Mouse (Mus musculus): ENCODE data around the gene Gm28845. TPM values are rescaled to one million over a fixed set of nuclear protein-coding genes. Genes with fewer than 3 reads are reported as not detected.

Gm28845 gene
- total and polyA plus RNA-seq, 3 experiments: not detected

DNA sequence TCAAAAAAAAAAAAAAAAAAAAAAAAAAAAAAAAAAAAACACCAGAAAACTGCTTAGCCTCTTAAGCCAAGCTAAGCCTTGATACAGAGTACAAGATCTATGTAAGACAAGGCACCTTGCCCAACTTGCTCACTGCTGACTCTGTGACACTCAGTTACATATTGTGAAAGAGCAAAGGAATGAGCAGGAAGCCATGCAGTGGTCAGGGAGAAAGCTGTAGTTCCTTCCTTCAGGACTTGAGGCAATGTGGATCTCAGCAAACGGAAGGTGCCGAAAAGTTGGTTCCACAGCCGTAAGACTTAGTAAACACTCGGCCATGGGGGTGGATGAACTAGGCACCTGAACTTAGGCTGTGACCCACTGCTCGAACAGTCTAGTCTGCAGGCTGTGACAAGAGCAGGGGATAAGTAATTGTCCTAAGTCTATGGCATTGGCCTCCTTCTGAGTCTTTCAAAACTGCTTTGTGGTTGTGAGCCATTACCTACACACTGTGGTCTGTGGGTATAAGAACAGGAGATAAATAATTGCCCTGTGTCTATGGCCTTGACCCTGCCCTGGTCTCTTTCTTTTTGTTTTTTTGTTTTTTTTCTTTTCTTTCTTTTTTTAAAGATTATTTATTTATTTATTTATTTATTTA is 5.7 kb downstream of the Gm28845 start:
- H3K79me2 ChIP-seq (ENCODE audit: control insufficient read depth, insufficient read depth, low read length, poor library complexity): no peaks in the 10 kb centered on the region
- TF ChIP-seq TBP (IDR thresholded peaks at IDR 0.05; ENCODE audit: low read depth, low read length): no peak
- no peak for TF ChIP-seq ZMIZ1 (IDR thresholded peaks at IDR 0.05; ENCODE audit: low read depth, low read length)
- no peak for TF ChIP-seq MAFK (IDR thresholded peaks at IDR 0.05; ENCODE audit: borderline replicate concordance, low read depth, low read length)
- peaks cover 0 to 5% of the 10 kb centered on the region in 2 experiments; a peak in 2 of 4 replicates for H3K4me1 ChIP-seq (ENCODE audit: control insufficient read depth in 1 of 2, insufficient read depth in 2 of 2, low read length in 2 of 2)
- peaks cover 0 to 4% of the 10 kb centered on the region in 2 experiments; a peak in 2 of 4 replicates for H3K36me3 ChIP-seq (ENCODE audit: control insufficient read depth in 1 of 2, insufficient read depth in 2 of 2, low read length in 2 of 2)
- DNase-seq (ENCODE audit: low read depth, low spot score): no peak
- no peak overlapping the region for H3K27ac ChIP-seq (ENCODE audit: control insufficient read depth, low read depth, low read length)
- no peak overlapping the region for H3K4me3 ChIP-seq (ENCODE audit: control insufficient read depth in 1 of 2, insufficient read depth in 1 of 2, low read depth in 2 of 2, low read length in 2 of 2)
- no peak overlapping the region for H3K9ac ChIP-seq (ENCODE audit: control insufficient read depth, low read depth, low read length, poor library complexity, severe bottlenecking)
- H3K9me3 ChIP-seq (replicated peaks; ENCODE audit: insufficient read depth, low read length): no peaks in the 10 kb centered on the region
- no peaks in the 10 kb centered on the region for H3K27me3 ChIP-seq (ENCODE audit: control insufficient read depth in 1 of 2, insufficient read depth in 2 of 2, low read length in 2 of 2)

DNA sequence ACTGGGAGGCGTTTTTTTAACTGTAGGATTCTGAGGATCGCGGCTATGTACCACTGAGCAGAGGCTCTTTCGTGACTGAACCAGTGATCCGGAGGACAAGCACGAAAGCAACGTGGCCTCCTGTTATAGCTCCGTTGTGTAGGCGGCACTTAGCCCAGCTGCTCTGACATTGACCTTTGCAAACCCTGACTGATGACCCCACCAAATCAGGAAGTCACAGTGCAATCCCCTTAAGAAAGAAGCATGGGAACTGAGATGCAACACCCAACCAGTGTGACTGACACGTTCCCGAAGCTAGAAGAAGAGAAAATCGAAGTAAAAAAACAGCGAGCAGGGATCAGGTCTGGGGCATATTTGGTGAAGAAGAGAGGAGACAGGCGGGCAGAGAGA is 6.6 kb downstream of the Gm28845 start:
- Histone ChIP-seq H3K27ac (ENCODE audit: control insufficient read depth, low read depth, low read length) (no peak overlapping the region), H3K9ac (ENCODE audit: control insufficient read depth, low read depth, low read length, poor library complexity, severe bottlenecking) (no peak overlapping the region), H3K79me2 (ENCODE audit: control insufficient read depth, insufficient read depth, low read length, poor library complexity) (no peaks in the 10 kb centered on the region), H3K36me3 (ENCODE audit: control insufficient read depth in 1 of 2, insufficient read depth in 2 of 2, low read length in 2 of 2) (peaks cover 0 to 4% of the 10 kb centered on the region in 2 experiments; a peak in 2 of 4 replicates), H3K9me3 (replicated peaks; ENCODE audit: insufficient read depth, low read length) (no peaks in the 10 kb centered on the region), H3K4me3 (ENCODE audit: control insufficient read depth in 1 of 2, insufficient read depth in 1 of 2, low read depth in 2 of 2, low read length in 2 of 2) (no peak overlapping the region), H3K4me1 (ENCODE audit: control insufficient read depth in 1 of 2, insufficient read depth in 2 of 2, low read length in 2 of 2) (peaks cover 0 to 5% of the 10 kb centered on the region in 2 experiments; a peak in 2 of 4 replicates), H3K27me3 (ENCODE audit: control insufficient read depth in 1 of 2, insufficient read depth in 2 of 2, low read length in 2 of 2) (no peaks in the 10 kb centered on the region; a peak in 1 of 4 replicates)
- no peak for DNase-seq (ENCODE audit: low read depth, low spot score)
- TF ChIP-seq RCOR1 (IDR thresholded peaks at IDR 0.05; ENCODE audit: low read depth, low read length): no peak

DNA sequence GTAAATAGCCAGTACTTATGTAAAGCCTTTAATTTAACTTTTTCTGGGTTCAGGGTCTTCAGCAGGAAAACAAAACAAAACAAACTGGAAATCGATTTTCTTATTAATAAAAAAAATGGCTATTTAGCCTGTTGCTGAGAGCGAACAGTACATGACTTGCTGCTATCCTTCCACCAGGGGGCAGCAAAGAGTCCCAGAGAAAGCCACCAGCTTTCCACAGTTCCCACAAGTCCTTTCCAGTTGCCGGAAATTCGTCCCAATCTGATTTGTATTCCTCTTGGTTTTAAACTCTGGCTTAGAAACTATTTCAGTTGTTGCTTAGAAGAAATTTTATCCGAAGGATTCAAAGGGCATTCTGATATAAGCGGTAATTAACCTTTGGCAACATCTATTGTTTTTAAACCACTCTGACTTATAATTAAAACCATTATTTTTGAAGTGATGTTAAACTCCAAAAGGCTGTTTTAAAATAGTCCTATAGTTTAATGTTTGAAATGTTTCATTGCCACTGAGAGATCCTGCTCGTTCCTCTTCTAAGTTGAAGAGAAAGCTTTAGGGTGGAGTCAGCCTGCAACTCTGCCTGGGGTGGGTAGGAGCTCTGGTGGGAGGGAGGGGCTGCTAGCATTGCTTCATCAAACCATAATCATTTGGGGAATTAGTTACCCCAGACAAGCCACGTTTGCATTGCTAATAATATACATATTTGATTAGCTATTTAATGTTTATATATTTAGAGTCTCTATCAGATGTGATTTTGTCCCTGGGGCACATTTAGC is 7.1 kb downstream of the Gm28845 start:
- peaks cover 0 to 4% of the 10 kb centered on the region in 2 experiments; a peak in 2 of 4 replicates for H3K36me3 ChIP-seq (ENCODE audit: control insufficient read depth in 1 of 2, insufficient read depth in 2 of 2, low read length in 2 of 2)
- no peaks in the 10 kb centered on the region for H3K79me2 ChIP-seq (ENCODE audit: control insufficient read depth, insufficient read depth, low read length, poor library complexity)
- H3K4me3 ChIP-seq (ENCODE audit: control insufficient read depth in 1 of 2, insufficient read depth in 1 of 2, low read depth in 2 of 2, low read length in 2 of 2): no peak overlapping the region
- no peaks in the 10 kb centered on the region; a peak in 1 of 4 replicates for H3K27me3 ChIP-seq (ENCODE audit: control insufficient read depth in 1 of 2, insufficient read depth in 2 of 2, low read length in 2 of 2)
- peak; percentile 83 for DNase-seq (ENCODE audit: low read depth, low spot score)
- no peaks in the 10 kb centered on the region for H3K9me3 ChIP-seq (replicated peaks; ENCODE audit: insufficient read depth, low read length)
- no peak overlapping the region for H3K9ac ChIP-seq (ENCODE audit: control insufficient read depth, low read depth, low read length, poor library complexity, severe bottlenecking)
- H3K27ac ChIP-seq (ENCODE audit: control insufficient read depth, low read depth, low read length): no peak overlapping the region
- H3K4me1 ChIP-seq (ENCODE audit: control insufficient read depth in 1 of 2, insufficient read depth in 2 of 2, low read length in 2 of 2): peaks cover 0 to 5% of the 10 kb centered on the region in 2 experiments; a peak in 2 of 4 replicates
- TF ChIP-seq ZKSCAN1 (IDR thresholded peaks at IDR 0.05; ENCODE audit: low read depth, low read length) (no peak), ZC3H11A (IDR thresholded peaks at IDR 0.05; ENCODE audit: low read depth, low read length) (peak; percentile 47; the same call in 1 of the 2 replicates), ZNF384 (IDR thresholded peaks at IDR 0.05; ENCODE audit: low read depth, low read length) (peak; percentile 58), CTCF (IDR thresholded peaks at IDR 0.05 in 2 of 3, conservative IDR thresholded peaks at IDR 0.05 in 1 of 3; ENCODE audit: control insufficient read depth in 1 of 3, insufficient read depth in 1 of 3, low read depth in 2 of 3, low read length in 3 of 3, poor library complexity in 1 of 3, severe bottlenecking in 1 of 3) (peak; percentile 79 to 82 (median 81)), RAD21 (IDR thresholded peaks at IDR 0.05; ENCODE audit: low read depth, low read length) (peak; percentile 60), SMC3 (IDR thresholded peaks at IDR 0.05; ENCODE audit: low read depth, low read length) (peak; percentile 83)

All from MEL (cell line).